Mouse (Mus musculus): ENCODE results near the gene Cldn24. TPM values are rescaled to one million over a fixed set of nuclear protein-coding genes. Genes with fewer than 3 reads are reported as not detected.

The Cldn24 gene
- total and polyA plus RNA-seq, 3 experiments: not detected

- H3K4me3 ChIP-seq (replicated peaks in 1 of 3; ENCODE audit: low read depth in 2 of 3, low read length in 2 of 3, poor library complexity in 1 of 3): no peak overlapping the region
- H3K4me2 ChIP-seq (ENCODE audit: insufficient read depth, low read depth, poor library complexity, severe bottlenecking): no peak overlapping the region
- dilution Hi-C loops (cut with MboI; ENCODE audit: extremely low pct_ligation_motif_present, extremely low pct_unique_long_range_greater_than_20kb, low sequenced_read_pairs) (no loop called here), in situ Hi-C loops (cut with MboI; ENCODE audit: low pct_ligation_motif_present, low pct_unique_long_range_greater_than_20kb, low sequenced_read_pairs) (no loop called here)
- no peaks in the 10 kb centered on the region for H3K36me3 ChIP-seq (replicated peaks in 1 of 2; ENCODE audit: control insufficient read depth in 1 of 2, insufficient read depth in 1 of 2, low read length in 1 of 2)
- no peak overlapping the region for H3K9ac ChIP-seq (ENCODE audit: insufficient read depth, low read depth)
- H3K9me3 ChIP-seq (replicated peaks; ENCODE audit: low read length): no peaks in the 10 kb centered on the region
- DNase-seq (ENCODE audit: extremely low read depth): no peak
- TF ChIP-seq CHD2 (IDR thresholded peaks at IDR 0.05; ENCODE audit: low read length): no peak
- no peak for TF ChIP-seq MAFK (IDR thresholded peaks at IDR 0.05; ENCODE audit: insufficient replicate concordance, low read length)
- no peak for TF ChIP-seq MYC (IDR thresholded peaks at IDR 0.05; ENCODE audit: low read depth, low read length)
- TF ChIP-seq E2F4 (IDR thresholded peaks at IDR 0.05; ENCODE audit: insufficient replicate concordance, low read depth, low read length): no peak
- no peak overlapping the region for H3K27ac ChIP-seq (ENCODE audit: insufficient read depth, low read depth)
- no peaks in the 10 kb centered on the region for H3K79me2 ChIP-seq (replicated peaks; ENCODE audit: control insufficient read depth, extremely low read depth, insufficient read depth, poor library complexity, severe bottlenecking)
- no peaks in the 10 kb centered on the region for H3K4me1 ChIP-seq (ENCODE audit: control insufficient read depth in 1 of 2, insufficient read depth in 2 of 2)
- H3K27me3 ChIP-seq (replicated peaks): no peaks in the 10 kb centered on the region
These were observed 11.8 kb upstream of the Cldn24 start for GRCm38 (mm10) chr8:47809970-47810665.

- dilution Hi-C loops (cut with MboI; ENCODE audit: extremely low pct_ligation_motif_present, extremely low pct_unique_long_range_greater_than_20kb, low sequenced_read_pairs) (no loop called here), in situ Hi-C loops (cut with MboI; ENCODE audit: low pct_ligation_motif_present, low pct_unique_long_range_greater_than_20kb, low sequenced_read_pairs) (no loop called here)
- Histone ChIP-seq H3K27ac (ENCODE audit: insufficient read depth, low read depth) (no peak overlapping the region), H3K9ac (ENCODE audit: insufficient read depth, low read depth) (no peak overlapping the region), H3K4me3 (replicated peaks in 1 of 3; ENCODE audit: low read depth in 2 of 3, low read length in 2 of 3, poor library complexity in 1 of 3) (no peak overlapping the region), H3K9me3 (replicated peaks; ENCODE audit: low read length) (no peaks in the 10 kb centered on the region), H3K79me2 (replicated peaks; ENCODE audit: control insufficient read depth, extremely low read depth, insufficient read depth, poor library complexity, severe bottlenecking) (no peaks in the 10 kb centered on the region), H3K4me1 (ENCODE audit: control insufficient read depth in 1 of 2, insufficient read depth in 2 of 2) (no peaks in the 10 kb centered on the region), H3K36me3 (replicated peaks in 1 of 2; ENCODE audit: control insufficient read depth in 1 of 2, insufficient read depth in 1 of 2, low read length in 1 of 2) (no peaks in the 10 kb centered on the region), H3K27me3 (replicated peaks) (no peaks in the 10 kb centered on the region), H3K4me2 (ENCODE audit: insufficient read depth, low read depth, poor library complexity, severe bottlenecking) (no peak overlapping the region)
- no peak for DNase-seq (ENCODE audit: extremely low read depth)
- TF ChIP-seq NRF1 (IDR thresholded peaks at IDR 0.05; ENCODE audit: low read depth, low read length) (no peak), IRF4 (IDR thresholded peaks at IDR 0.05; ENCODE audit: low read depth, low read length) (no peak), RAD21 (IDR thresholded peaks at IDR 0.05; ENCODE audit: low read depth, low read length) (no peak), MXI1 (IDR thresholded peaks at IDR 0.05; ENCODE audit: low read depth, low read length) (no peak), TCF12 (IDR thresholded peaks at IDR 0.05; ENCODE audit: low read depth, low read length) (no peak), USF2 (conservative IDR thresholded peaks at IDR 0.05; ENCODE audit: low read depth, low read length) (no peak), KAT2A (IDR thresholded peaks at IDR 0.05; ENCODE audit: insufficient replicate concordance, low read length) (no peak), SIN3A (IDR thresholded peaks at IDR 0.05; ENCODE audit: low read length) (no peak), EP300 (IDR thresholded peaks at IDR 0.05; ENCODE audit: low read length) (no peak), POLR2A (IDR thresholded peaks at IDR 0.05; ENCODE audit: low read depth, low read length) (no peak), E2F4 (IDR thresholded peaks at IDR 0.05; ENCODE audit: insufficient replicate concordance, low read depth, low read length) (no peak), ZC3H11A (IDR thresholded peaks at IDR 0.05; ENCODE audit: low read depth, low read length) (no peak), CHD1 (IDR thresholded peaks at IDR 0.05; ENCODE audit: low read depth, low read length) (no peak)
These were observed 11.3 kb upstream of the Cldn24 start for GRCm38 (mm10) chr8:47810666-47811015.
